Mouse (Mus musculus) ES-Bruce4 (cell line): ENCODE measurements around the gene Tssk2. TPM values are rescaled to one million over a fixed set of nuclear protein-coding genes. Genes with fewer than 3 reads are reported as not detected.

ENCODE experiments used
- H3K27ac ChIP-seq: 2 replicates; pipeline ENCODE4 v1.5.1; 2012; ENCODE audit warnings: low read length, inconsistent platforms; ENCODE audit not compliant: insufficient read depth
- H3K27me3 ChIP-seq: 2 replicates; pipeline ENCODE4 v1.6.1; 2012; ENCODE audit warnings: mild to moderate bottlenecking, low read length, inconsistent platforms; ENCODE audit not compliant: control insufficient read depth, poor library complexity, insufficient read depth, severe bottlenecking
- H3K36me3 ChIP-seq: 2 replicates; pipeline ENCODE4 v1.6.1; 2012; ENCODE audit warnings: inconsistent platforms, mild to moderate bottlenecking, low read length, moderate library complexity; ENCODE audit not compliant: control insufficient read depth, poor library complexity, insufficient read depth, severe bottlenecking
- H3K4me1 ChIP-seq: one replicate; pipeline ENCODE4 v1.8.1; 2011; ENCODE audit warnings: low read length; ENCODE audit not compliant: control insufficient read depth, insufficient read depth
- H3K4me3 ChIP-seq: 2 replicates; pipeline ENCODE4 v1.5.1; 2011; ENCODE audit warnings: low read depth, mild to moderate bottlenecking, low read length
- H3K9ac ChIP-seq: 2 replicates; pipeline ENCODE4 v1.6.1; 2012; ENCODE audit warnings: low read depth, mild to moderate bottlenecking, inconsistent platforms; ENCODE audit not compliant: poor library complexity, severe bottlenecking
- H3K9me3 ChIP-seq: replicated peaks from 2 replicates; pipeline ENCODE4 v1.6.1; 2012; ENCODE audit warnings: mild to moderate bottlenecking, low read length, inconsistent platforms; ENCODE audit not compliant: control insufficient read depth, poor library complexity, insufficient read depth, severe bottlenecking
- CTCF ChIP-seq: IDR thresholded peaks from one replicate; pipeline ENCODE4 v1.8.1; 2011; ENCODE audit warnings: low read depth, low read length
- EP300 ChIP-seq: IDR thresholded peaks from 2 replicates; pipeline ENCODE4 v1.6.1; 2011; ENCODE audit warnings: low read depth, low read length; ENCODE audit not compliant: insufficient read depth
- POLR2A ChIP-seq: IDR thresholded peaks from one replicate; pipeline ENCODE4 v1.8.1; 2011; ENCODE audit warnings: low read length; ENCODE audit not compliant: insufficient read depth
- polyA plus RNA-seq: library from polyadenylated mRNA; stranded (reverse); fragments of >200 nt; gene quantifications from 2 replicates; pipeline ENCODE4 v1.2.4, GENCODE M21; 2011; ENCODE audit warnings: low read depth; ENCODE audit not compliant: missing spikeins, insufficient read depth, insufficient read length

The Tssk2 gene
- polyA plus RNA-seq, 1 experiment = not detected

GRCm38 (mm10) chr16:17943466-17943865, 45.0 kb downstream of the Tssk2 start:
- no peaks in the 10 kb centered on the region for H3K4me1 ChIP-seq
- no peaks in the 10 kb centered on the region for H3K9me3 ChIP-seq
- no peaks in the 10 kb centered on the region for H3K27me3 ChIP-seq
- H3K36me3 ChIP-seq = no peaks in the 10 kb centered on the region
- H3K4me3 ChIP-seq = no peak overlapping the region
- H3K9ac ChIP-seq = no peak overlapping the region
- H3K27ac ChIP-seq = no peak overlapping the region
- TF ChIP-seq EP300 = no peak
- no peak for TF ChIP-seq CTCF
- TF ChIP-seq POLR2A = no peak

GRCm38 (mm10) chr16:17945081-17945831, 46.8 kb downstream of the Tssk2 start:
- no peak overlapping the region for H3K27ac ChIP-seq
- no peaks in the 10 kb centered on the region for H3K4me1 ChIP-seq
- 0 out of 2 replicates have a peak, but pooled peaks cover 4% of the 10 kb centered on the region for H3K9me3 ChIP-seq
- H3K36me3 ChIP-seq = no peaks in the 10 kb centered on the region
- TF ChIP-seq POLR2A = no peak
- no peak overlapping the region for H3K4me3 ChIP-seq
- H3K27me3 ChIP-seq = no peaks in the 10 kb centered on the region
- no peak overlapping the region for H3K9ac ChIP-seq

GRCm38 (mm10) chr16:17949421-17949877, 51.0 kb downstream of the Tssk2 start:
- Histone ChIP-seq H3K9me3 (peaks cover 15% of the 10 kb centered on the region), H3K36me3 (no peaks in the 10 kb centered on the region), H3K27me3 (no peaks in the 10 kb centered on the region), H3K4me3 (no peak overlapping the region), H3K27ac (no peak overlapping the region), H3K9ac (no peak overlapping the region), H3K4me1 (no peaks in the 10 kb centered on the region)
- TF ChIP-seq POLR2A = no peak
- no peak for TF ChIP-seq EP300
- TF ChIP-seq CTCF = no peak

Other genes with a start within 250 kb of the Tssk2 start
- 51.5 and 54.7 TPM in 2 replicates for gene Med15, start 165.7 kb upstream of the Tssk2 start, polyA plus RNA-seq
- gene Klhl22, start 139.0 kb upstream of the Tssk2 start, polyA plus RNA-seq = 40.2 and 44.0 TPM in 2 replicates
- 5.8 and 6.5 TPM in 2 replicates for gene Scarf2, start 101.4 kb upstream of the Tssk2 start, polyA plus RNA-seq
- not detected in 2 replicates for gene B830017H08Rik, start 65.5 kb upstream of the Tssk2 start, polyA plus RNA-seq
- not detected in 2 replicates for gene Car15, start 60.3 kb upstream of the Tssk2 start, polyA plus RNA-seq
- gene Gm20518, start 7.0 kb upstream of the Tssk2 start, polyA plus RNA-seq = 0.26 TPM in 1 of 2 replicates, not detected in the other
- not detected in 2 replicates for gene Tssk1, start 4.4 kb upstream of the Tssk2 start, polyA plus RNA-seq
- 36.4 and 40.6 TPM in 2 replicates for gene Dgcr2, start 75 bp upstream of the Tssk2 start, polyA plus RNA-seq
- 20.6 and 22.2 TPM in 2 replicates for gene Ess2, start 12.7 kb downstream of the Tssk2 start, polyA plus RNA-seq
- gene Gsc2, start 16.4 kb downstream of the Tssk2 start, polyA plus RNA-seq = 0.52 TPM in 1 of 2 replicates, not detected in the other
- 99.4 and 101 TPM in 2 replicates for gene Slc25a1, start 29.6 kb downstream of the Tssk2 start, polyA plus RNA-seq
- not detected in 2 replicates for gene Vpreb2, start 81.8 kb downstream of the Tssk2 start, polyA plus RNA-seq
- 30.2 and 31.0 TPM in 2 replicates for gene Dgcr6, start 154.2 kb downstream of the Tssk2 start, polyA plus RNA-seq
- 8.7 and 9.2 TPM in 2 replicates for gene Prodh, start 191.6 kb downstream of the Tssk2 start, polyA plus RNA-seq
- 2.2 TPM in 2 replicates for gene Rtn4r, start 229.0 kb downstream of the Tssk2 start, polyA plus RNA-seq